Mouse (Mus musculus) cortical plate, adult 2 months (tissue): ENCODE results near the gene Mef2d.

Experiments
- CTCF ChIP-seq: fragments of 200-500 bp; IDR thresholded peaks from 2 replicates; pipeline ENCODE4 v1.5.1; 2011; ENCODE audit warnings: mild to moderate bottlenecking, control low read depth, low read length; ENCODE audit not compliant: insufficient read depth; ENCODE audit errors: extremely low read depth
- POLR2A ChIP-seq: fragments of 200-500 bp; IDR thresholded peaks from 2 replicates; pipeline ENCODE4 v1.6.1; 2011; ENCODE audit warnings: mild to moderate bottlenecking, low read length, control low read depth; ENCODE audit not compliant: insufficient read depth; ENCODE audit errors: extremely low read depth

- TF ChIP-seq CTCF (no peak), POLR2A (peak; percentile 64)
Observed at GRCm38 (mm10) chr3:88142916-88143771, 972 bp downstream of the Mef2d start.
